Mouse (Mus musculus) lung, postnatal 4 days (tissue): ENCODE measurements around the gene Topbp1.
A peak's percentile ranks its signal among the peaks of the same experiment; 100 is the strongest.

Experiments
- DNase-seq, 2 experiments: peaks; one replicate each; pipeline ENCODE4 v3.0.0; 2021

Topbp1 gene

GRCm38 (mm10) chr9:103304927-103305326, at the start of gene Topbp1, which contains the start of gene 1300017J02Rik:
TSS of gene Topbp1 (plus strand) at chr9:103305215.
TSS of gene 1300017J02Rik (minus strand) at chr9:103305082.
- DNase-seq: peak; percentile 94 to 95

GRCm38 (mm10) chr9:103265778-103266177, 39.2 kb upstream of the Topbp1 start:
- DNase-seq: no peak

GRCm38 (mm10) chr9:103271104-103271503, 33.9 kb upstream of the Topbp1 start:
- DNase-seq: no peak

GRCm38 (mm10) chr9:103274819-103275218, 30.2 kb upstream of the Topbp1 start:
- DNase-seq: no peak

GRCm38 (mm10) chr9:103275676-103276075, 29.3 kb upstream of the Topbp1 start:
- no peak for DNase-seq

- DNase-seq: no peak
These were observed 28.1 kb upstream of the Topbp1 start for GRCm38 (mm10) chr9:103276876-103277275.

- no peak for DNase-seq
These were observed 18.6 kb upstream of the Topbp1 start for GRCm38 (mm10) chr9:103286396-103286795.

GRCm38 (mm10) chr9:103286901-103287422, 18.1 kb upstream of the Topbp1 start:
- DNase-seq: no peak

GRCm38 (mm10) chr9:103287840-103288488, 17.1 kb upstream of the Topbp1 start:
- no peak for DNase-seq

GRCm38 (mm10) chr9:103288489-103289180, 16.4 kb upstream of the Topbp1 start:
- DNase-seq: no peak

- no peak for DNase-seq
These were observed 10.5 kb upstream of the Topbp1 start for GRCm38 (mm10) chr9:103294507-103294906.

GRCm38 (mm10) chr9:103301086-103301485, 3.9 kb upstream of the Topbp1 start:
- DNase-seq: no peak

- no peak for DNase-seq
These were observed 2.8 kb upstream of the Topbp1 start for GRCm38 (mm10) chr9:103302239-103302638.

- DNase-seq: peak; percentile 35 to 78
These were observed 2.3 kb upstream of the Topbp1 start for GRCm38 (mm10) chr9:103302666-103303065.

GRCm38 (mm10) chr9:103305332-103306041, 472 bp downstream of the Topbp1 start:
- DNase-seq: no peak

- DNase-seq: no peak
These were observed 4.8 kb downstream of the Topbp1 start for GRCm38 (mm10) chr9:103309832-103310231.

GRCm38 (mm10) chr9:103324678-103325077, 19.7 kb downstream of the Topbp1 start:
- no peak for DNase-seq

- DNase-seq: no peak
These were observed 21.4 kb downstream of the Topbp1 start for GRCm38 (mm10) chr9:103326449-103326848.

GRCm38 (mm10) chr9:103332663-103333062, 27.6 kb downstream of the Topbp1 start:
- DNase-seq: no peak

GRCm38 (mm10) chr9:103336912-103337311, 31.9 kb downstream of the Topbp1 start:
- DNase-seq: no peak

GRCm38 (mm10) chr9:103347045-103347444, 42.0 kb downstream of the Topbp1 start:
- no peak for DNase-seq

- no peak for DNase-seq
These were observed 43.0 kb downstream of the Topbp1 start for GRCm38 (mm10) chr9:103347996-103348490.

- DNase-seq: no peak
These were observed 43.8 kb downstream of the Topbp1 start for GRCm38 (mm10) chr9:103348791-103349190.
